ENCODE assay signal across 8 mouse cellular contexts in the genomic region with DNA sequence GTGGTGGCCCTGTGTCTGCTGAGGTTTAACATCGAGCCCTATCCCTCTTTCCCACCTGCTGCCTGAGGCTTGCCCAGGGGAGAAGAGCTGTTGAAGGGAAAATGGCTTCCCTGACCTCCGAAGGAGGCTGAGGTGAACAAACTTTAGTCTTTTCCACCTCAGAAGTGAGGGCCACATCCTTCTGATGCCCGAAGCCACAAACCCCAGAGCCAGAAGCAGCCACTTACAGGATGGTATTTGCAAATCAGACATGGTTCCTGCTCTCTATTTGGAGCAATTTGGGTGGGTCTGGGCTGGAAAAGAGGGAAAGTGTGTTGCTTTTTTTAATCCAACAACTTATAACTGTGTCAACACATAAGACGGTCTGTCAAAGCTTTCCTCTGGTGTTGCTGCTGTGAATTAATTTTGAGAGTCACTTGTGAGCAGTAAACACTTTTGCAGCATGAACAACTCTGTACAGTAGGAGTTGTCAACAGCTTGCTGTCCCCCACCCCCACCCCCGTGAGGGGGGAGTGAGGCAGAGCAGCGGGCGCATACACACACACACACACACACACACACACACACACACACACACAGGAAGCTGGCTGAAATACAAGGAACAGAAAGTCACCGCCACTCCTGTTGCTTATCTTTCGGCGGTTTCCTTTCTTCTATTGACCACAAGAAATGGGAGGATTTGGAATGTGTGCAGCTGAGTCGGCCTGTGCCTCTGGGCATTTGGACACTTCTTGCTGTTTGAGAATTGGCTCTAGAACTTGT.
DNase-seq lines count a peak whose midpoint lies in the region; ATAC-seq lines count a peak whose summit lies in the region.

No protein-coding gene starts in this region.

- WGBS in kidney, embryonic 15.5 days = 49% methylated on average over 11 of the region's 11 CpGs

- no peaks in the 10 kb centered on the region for H3K9me3 ChIP-seq in kidney, embryonic 15.5 days (replicated peaks)

- ATAC-seq in kidney, embryonic 15.5 days (replicated peaks; ENCODE audit: low FRiP score) = no peak

- no peaks in the 10 kb centered on the region for H3K27me3 ChIP-seq in kidney, embryonic 15.5 days

- peak overlapping the region; percentile 64 for H3K27ac ChIP-seq in kidney, embryonic 15.5 days

- peak; percentile 51 to 55 for DNase-seq in right cerebral cortex, adult 2 months (ENCODE audit: low spot score in 2 of 2)
- no peak for DNase-seq in right cerebral cortex, adult 18-20 months
- DNase-seq in adrenal gland, postnatal 10 days = peak; percentile 64
- peak; percentile 98 for DNase-seq in heart, adult 11 months
- DNase-seq in lung, postnatal 10 days = peak; percentile 93
- peak; percentile 76 for DNase-seq in testis, postnatal 10 days (ENCODE audit: low spot score)
- no peak for DNase-seq in cerebellum, postnatal 36 days

- H3K4me3 ChIP-seq in kidney, embryonic 15.5 days (replicated peaks) = no peak overlapping the region

- H3K36me3 ChIP-seq in kidney, embryonic 15.5 days = no peaks in the 10 kb centered on the region

- peaks cover 37% of the 10 kb centered on the region for H3K4me1 ChIP-seq in kidney, embryonic 15.5 days

- H3K4me2 ChIP-seq in kidney, embryonic 15.5 days = no peak overlapping the region

- no peak overlapping the region for H3K9ac ChIP-seq in kidney, embryonic 15.5 days

Comparison
In these comparisons a context has a peak if more than half of its experiments do, and no peak if none do; other contexts are left out.
1. DNase-seq: peak in right cerebral cortex, adult 2 months (2 of 2), adrenal gland, postnatal 10 days (single experiment), heart, adult 11 months (single experiment), lung, postnatal 10 days (single experiment) and testis, postnatal 10 days (single experiment); none in right cerebral cortex, adult 18-20 months (single experiment) and cerebellum, postnatal 36 days (0 of 2).